Mouse (Mus musculus): ENCODE results near the gene Lingo4. TPM values are rescaled to one million over a fixed set of nuclear protein-coding genes. Genes with fewer than 3 reads are reported as not detected.
A peak's percentile ranks its signal among the peaks of the same experiment; 100 is the strongest.

The Lingo4 gene
- total and polyA plus RNA-seq, 3 experiments: not detected

- Histone ChIP-seq H3K27ac (ENCODE audit: control insufficient read depth, low read depth, low read length) (no peak overlapping the region), H3K36me3 (ENCODE audit: control insufficient read depth in 1 of 2, insufficient read depth in 2 of 2, low read length in 2 of 2) (peaks cover 0 to 17% of the 10 kb centered on the region in 2 experiments; a peak in 2 of 4 replicates), H3K4me3 (ENCODE audit: control insufficient read depth in 1 of 2, insufficient read depth in 1 of 2, low read depth in 2 of 2, low read length in 2 of 2) (no peak overlapping the region), H3K9ac (ENCODE audit: control insufficient read depth, low read depth, low read length, poor library complexity, severe bottlenecking) (no peak overlapping the region), H3K27me3 (ENCODE audit: control insufficient read depth in 1 of 2, insufficient read depth in 2 of 2, low read length in 2 of 2) (peaks cover 6 to 12% of the 10 kb centered on the region in 2 experiments), H3K79me2 (ENCODE audit: control insufficient read depth, insufficient read depth, low read length, poor library complexity) (no peaks in the 10 kb centered on the region), H3K4me1 (ENCODE audit: control insufficient read depth in 1 of 2, insufficient read depth in 2 of 2, low read length in 2 of 2) (peaks cover 9 to 10% of the 10 kb centered on the region in 2 experiments), H3K9me3 (replicated peaks; ENCODE audit: insufficient read depth, low read length) (no peaks in the 10 kb centered on the region)
- DNase-seq (ENCODE audit: low read depth, low spot score): no peak
- TF ChIP-seq CHD2 (IDR thresholded peaks at IDR 0.05; ENCODE audit: low read length) (no peak), MAZ (IDR thresholded peaks at IDR 0.05; ENCODE audit: low read depth, low read length) (no peak), MYC (IDR thresholded peaks at IDR 0.05; ENCODE audit: low read depth, low read length) (no peak), TBP (IDR thresholded peaks at IDR 0.05; ENCODE audit: low read depth, low read length) (no peak), ZNF384 (IDR thresholded peaks at IDR 0.05; ENCODE audit: low read depth, low read length) (no peak), ELF1 (IDR thresholded peaks at IDR 0.05; ENCODE audit: low read depth, low read length) (no peak), ZKSCAN1 (IDR thresholded peaks at IDR 0.05; ENCODE audit: low read depth, low read length) (no peak), MYB (IDR thresholded peaks at IDR 0.05; ENCODE audit: low read depth, low read length) (no peak), POLR2AphosphoS2 (IDR thresholded peaks at IDR 0.05; ENCODE audit: low read length) (no peak), UBTF (IDR thresholded peaks at IDR 0.05; ENCODE audit: borderline replicate concordance, insufficient read depth, low read depth, low read length) (no peak), GATA1 (IDR thresholded peaks at IDR 0.05; ENCODE audit: low read depth, low read length) (no peak)
These were observed 36.0 kb downstream of the Lingo4 start for GRCm38 (mm10) chr3:94434305-94434704.

GRCm38 (mm10) chr3:94436420-94436819 is 38.1 kb downstream of the Lingo4 start:
- no peak overlapping the region for H3K4me3 ChIP-seq (ENCODE audit: control insufficient read depth in 1 of 2, insufficient read depth in 1 of 2, low read depth in 2 of 2, low read length in 2 of 2)
- H3K79me2 ChIP-seq (ENCODE audit: control insufficient read depth, insufficient read depth, low read length, poor library complexity): no peaks in the 10 kb centered on the region
- peaks cover 7 to 16% of the 10 kb centered on the region in 2 experiments for H3K27me3 ChIP-seq (ENCODE audit: control insufficient read depth in 1 of 2, insufficient read depth in 2 of 2, low read length in 2 of 2)
- H3K27ac ChIP-seq (ENCODE audit: control insufficient read depth, low read depth, low read length): no peak overlapping the region
- peak; percentile 43 for DNase-seq (ENCODE audit: low read depth, low spot score)
- no peaks in the 10 kb centered on the region for H3K9me3 ChIP-seq (replicated peaks; ENCODE audit: insufficient read depth, low read length)
- H3K36me3 ChIP-seq (ENCODE audit: control insufficient read depth in 1 of 2, insufficient read depth in 2 of 2, low read length in 2 of 2): peaks cover 0 to 8% of the 10 kb centered on the region in 2 experiments; a peak in 2 of 4 replicates
- H3K9ac ChIP-seq (ENCODE audit: control insufficient read depth, low read depth, low read length, poor library complexity, severe bottlenecking): no peak overlapping the region
- peaks cover under 1 to 1% of the 10 kb centered on the region in 2 experiments; a peak in 2 of 4 replicates for H3K4me1 ChIP-seq (ENCODE audit: control insufficient read depth in 1 of 2, insufficient read depth in 2 of 2, low read length in 2 of 2)
- TF ChIP-seq POLR2AphosphoS5 (IDR thresholded peaks at IDR 0.05; ENCODE audit: borderline replicate concordance, low read depth, low read length) (no peak), CTCF (IDR thresholded peaks at IDR 0.05 in 2 of 3, conservative IDR thresholded peaks at IDR 0.05 in 1 of 3; ENCODE audit: control insufficient read depth in 1 of 3, insufficient read depth in 1 of 3, low read depth in 2 of 3, low read length in 3 of 3, poor library complexity in 1 of 3, severe bottlenecking in 1 of 3) (peak in 1 of 3 experiments; percentile 19; a peak in 1 of 6 replicates), SMC3 (IDR thresholded peaks at IDR 0.05; ENCODE audit: low read depth, low read length) (0 out of 2 replicates have a peak, but pooled peaks have one; percentile 16)

GRCm38 (mm10) chr3:94441182-94441581 is 42.9 kb downstream of the Lingo4 start:
- TF ChIP-seq POLR2AphosphoS2 (IDR thresholded peaks at IDR 0.05; ENCODE audit: low read length) (no peak), SMC3 (IDR thresholded peaks at IDR 0.05; ENCODE audit: low read depth, low read length) (peak; percentile 65), CTCF (IDR thresholded peaks at IDR 0.05 in 2 of 3, conservative IDR thresholded peaks at IDR 0.05 in 1 of 3; ENCODE audit: control insufficient read depth in 1 of 3, insufficient read depth in 1 of 3, low read depth in 2 of 3, low read length in 3 of 3, poor library complexity in 1 of 3, severe bottlenecking in 1 of 3) (peak in 2 of 3 experiments; percentile 63 to 65; a peak in 4 of 6 replicates), TAL1 (IDR thresholded peaks at IDR 0.05; ENCODE audit: low read length) (no peak), ZC3H11A (IDR thresholded peaks at IDR 0.05; ENCODE audit: low read depth, low read length) (peak; percentile 33), USF1 (IDR thresholded peaks at IDR 0.05; ENCODE audit: low read depth, low read length) (no peak), RAD21 (IDR thresholded peaks at IDR 0.05; ENCODE audit: low read depth, low read length) (peak; percentile 58), POLR2A (IDR thresholded peaks at IDR 0.05; ENCODE audit: control insufficient read depth in 1 of 2, insufficient read depth in 1 of 2, low read depth in 1 of 2, low read length in 2 of 2, poor library complexity in 1 of 2) (no peak)
- peak; percentile 73 for DNase-seq (ENCODE audit: low read depth, low spot score)
- peaks cover 4 to 14% of the 10 kb centered on the region in 2 experiments for H3K27me3 ChIP-seq (ENCODE audit: control insufficient read depth in 1 of 2, insufficient read depth in 2 of 2, low read length in 2 of 2)
- H3K79me2 ChIP-seq (ENCODE audit: control insufficient read depth, insufficient read depth, low read length, poor library complexity): peaks cover 13% of the 10 kb centered on the region
- H3K27ac ChIP-seq (ENCODE audit: control insufficient read depth, low read depth, low read length): no peak overlapping the region
- peaks cover 2 to 11% of the 10 kb centered on the region in 2 experiments; a peak in 3 of 4 replicates for H3K36me3 ChIP-seq (ENCODE audit: control insufficient read depth in 1 of 2, insufficient read depth in 2 of 2, low read length in 2 of 2)
- H3K9ac ChIP-seq (ENCODE audit: control insufficient read depth, low read depth, low read length, poor library complexity, severe bottlenecking): no peak overlapping the region
- no peaks in the 10 kb centered on the region for H3K9me3 ChIP-seq (replicated peaks; ENCODE audit: insufficient read depth, low read length)
- H3K4me1 ChIP-seq (ENCODE audit: control insufficient read depth in 1 of 2, insufficient read depth in 2 of 2, low read length in 2 of 2): peaks cover 0 to 8% of the 10 kb centered on the region in 2 experiments; a peak in 2 of 4 replicates
- H3K4me3 ChIP-seq (ENCODE audit: control insufficient read depth in 1 of 2, insufficient read depth in 1 of 2, low read depth in 2 of 2, low read length in 2 of 2): no peak overlapping the region
